Mouse (Mus musculus) hindbrain, embryonic 15.5 days (tissue): ENCODE measurements around the gene Rab17. TPM values are rescaled to one million over a fixed set of nuclear protein-coding genes. Genes with fewer than 3 reads are reported as not detected.

Experiments
- ATAC-seq: fragments of 200-750 bp; cut with Nextera tagmentation; 2 replicates; pipeline ENCODE4 v1.8.0; 2017; ENCODE audit warnings: low read depth, moderate number of reproducible peaks, moderate TSS enrichment; ENCODE audit not compliant: low FRiP score
- H3K27ac ChIP-seq: fragments of 300-500 bp; sonication (generic); replicated peaks from 2 replicates; pipeline ENCODE4 v1.5.1; 2015; ENCODE audit warnings: mild to moderate bottlenecking, inconsistent platforms
- H3K27me3 ChIP-seq: fragments of 300-500 bp; sonication (generic); 2 replicates; pipeline ENCODE4 v1.6.1; 2015; ENCODE audit warnings: control low read depth, inconsistent platforms
- H3K36me3 ChIP-seq: fragments of 300-500 bp; sonication (generic); 2 replicates; pipeline ENCODE4 v1.6.1; 2015; ENCODE audit warnings: control low read depth, inconsistent platforms
- H3K4me1 ChIP-seq: fragments of 300-500 bp; sonication (generic); replicated peaks from 2 replicates; pipeline ENCODE4 v1.6.1; 2015; ENCODE audit warnings: control low read depth, inconsistent platforms
- H3K4me2 ChIP-seq: fragments of 300-500 bp; sonication (generic); 2 replicates; pipeline ENCODE4 v1.6.1; 2015; ENCODE audit warnings: moderate library complexity, mild to moderate bottlenecking, inconsistent platforms
- H3K4me3 ChIP-seq: fragments of 300-500 bp; sonication (generic); 2 replicates; pipeline ENCODE4 v1.5.1; 2015; ENCODE audit warnings: mild to moderate bottlenecking, inconsistent platforms
- H3K9ac ChIP-seq: fragments of 300-500 bp; sonication (generic); 2 replicates; pipeline ENCODE4 v1.6.1; 2015; ENCODE audit warnings: inconsistent platforms
- H3K9me3 ChIP-seq: fragments of 300-500 bp; sonication (generic); 2 replicates; pipeline ENCODE4 v1.6.1; 2016; ENCODE audit warnings: control low read depth, inconsistent platforms
- WGBS: fragments of 180-500 bp; shearing (Covaris S2); methylation state at CpG from one replicate; pipeline ENCODE4 v1.1.7; 2015; 5-methylcytosine and 5-hydroxymethylcytosine counted together
- polyA plus RNA-seq: library from polyadenylated mRNA; unstranded; fragments of >200 nt; fragmentation: Nextera tagmentation; extraction: Ambion mirVana; gene quantifications from 2 replicates; pipeline ENCODE4 v1.2.1, GENCODE M21; 2015

The Rab17 gene
- polyA plus RNA-seq, 1 experiment from 2014 or later: 0.10 TPM

- Histone ChIP-seq H3K9ac (no peak overlapping the region), H3K9me3 (no peaks in the 10 kb centered on the region), H3K36me3 (no peaks in the 10 kb centered on the region), H3K4me3 (no peak overlapping the region), H3K27ac (no peak overlapping the region), H3K27me3 (no peaks in the 10 kb centered on the region), H3K4me2 (no peak overlapping the region), H3K4me1 (peaks cover 10% of the 10 kb centered on the region; the same call in 1 of the 2 replicates)
- WGBS: 64% methylated on average over 11 of the region's 11 CpGs
- peak; percentile 48; the same call in 1 of the 2 replicates for ATAC-seq
Measured at GRCm38 (mm10) chr1:90953688-90954087, 15.8 kb downstream of the Rab17 start.

GRCm38 (mm10) chr1:90952808-90953207 is 16.7 kb downstream of the Rab17 start, which contains the start of gene Prlh:
Prlh (plus strand) TSS chr1:90953108.
- Histone ChIP-seq H3K4me1 (peaks cover 10% of the 10 kb centered on the region; the same call in 1 of the 2 replicates), H3K27ac (no peak within 1 kb of the TSS), H3K36me3 (no peaks in the 10 kb centered on the region), H3K27me3 (no peaks in the 10 kb centered on the region), H3K4me2 (no peak within 1 kb of the TSS), H3K9me3 (no peaks in the 10 kb centered on the region), H3K4me3 (no peak within 1 kb of the TSS), H3K9ac (no peak within 1 kb of the TSS)
- ATAC-seq: no peak
- 66% methylated on average over 8 of the region's 8 CpGs for WGBS

- no peak overlapping the region for H3K9ac ChIP-seq
- no peaks in the 10 kb centered on the region for H3K9me3 ChIP-seq
- no peak for ATAC-seq
- H3K27ac ChIP-seq: no peak overlapping the region
- peaks cover 10% of the 10 kb centered on the region; the same call in 1 of the 2 replicates for H3K4me1 ChIP-seq
- H3K36me3 ChIP-seq: no peaks in the 10 kb centered on the region
- H3K4me3 ChIP-seq: no peak overlapping the region
- H3K27me3 ChIP-seq: no peaks in the 10 kb centered on the region
- H3K4me2 ChIP-seq: no peak overlapping the region
- 90% methylated on average over 7 of the region's 7 CpGs for WGBS
Measured at GRCm38 (mm10) chr1:90951670-90952069, 17.8 kb downstream of the Rab17 start.

- no peak for ATAC-seq
- no peak overlapping the region for H3K27ac ChIP-seq
- no peak overlapping the region for H3K4me3 ChIP-seq
- no peaks in the 10 kb centered on the region for H3K27me3 ChIP-seq
- no peak overlapping the region for H3K4me2 ChIP-seq
- H3K9me3 ChIP-seq: no peaks in the 10 kb centered on the region
- H3K4me1 ChIP-seq: peaks cover 9% of the 10 kb centered on the region; the same call in 1 of the 2 replicates
- no peaks in the 10 kb centered on the region for H3K36me3 ChIP-seq
- WGBS: 78% methylated on average over 9 of the region's 9 CpGs
- H3K9ac ChIP-seq: no peak overlapping the region
Measured at GRCm38 (mm10) chr1:90949309-90949708, 20.2 kb downstream of the Rab17 start.

GRCm38 (mm10) chr1:90947252-90947651 is 22.2 kb downstream of the Rab17 start:
- Histone ChIP-seq H3K9ac (no peak overlapping the region), H3K4me2 (no peak overlapping the region), H3K4me3 (no peak overlapping the region), H3K27me3 (no peaks in the 10 kb centered on the region), H3K9me3 (no peaks in the 10 kb centered on the region), H3K4me1 (no peaks in the 10 kb centered on the region), H3K27ac (no peak overlapping the region), H3K36me3 (no peaks in the 10 kb centered on the region)
- WGBS: 79% methylated on average over 2 of the region's 2 CpGs
- ATAC-seq: no peak

GRCm38 (mm10) chr1:90945171-90945570 is 24.3 kb downstream of the Rab17 start:
- WGBS: 45% methylated on average over 10 of the region's 10 CpGs
- no peak overlapping the region for H3K27ac ChIP-seq
- no peak for ATAC-seq

GRCm38 (mm10) chr1:90939980-90940379 is 29.5 kb downstream of the Rab17 start:
- H3K4me2 ChIP-seq: no peak overlapping the region
- WGBS: 90% methylated on average over 4 of the region's 4 CpGs
- no peaks in the 10 kb centered on the region for H3K36me3 ChIP-seq
- no peak for ATAC-seq
- H3K9ac ChIP-seq: no peak overlapping the region
- H3K9me3 ChIP-seq: no peaks in the 10 kb centered on the region
- H3K27ac ChIP-seq: no peak overlapping the region
- H3K27me3 ChIP-seq: no peaks in the 10 kb centered on the region
- H3K4me1 ChIP-seq: no peaks in the 10 kb centered on the region
- H3K4me3 ChIP-seq: no peak overlapping the region

More at GRCm38 (mm10) chr1:90945171-90945570, 24.3 kb downstream of the Rab17 start:
- H3K4me1 ChIP-seq: no peaks in the 10 kb centered on the region
- no peak overlapping the region for H3K9ac ChIP-seq
- H3K36me3 ChIP-seq: no peaks in the 10 kb centered on the region
- H3K27me3 ChIP-seq: no peaks in the 10 kb centered on the region
- H3K4me3 ChIP-seq: no peak overlapping the region
- H3K9me3 ChIP-seq: no peaks in the 10 kb centered on the region
- no peak overlapping the region for H3K4me2 ChIP-seq

- WGBS: 68% methylated on average over 9 of the region's 9 CpGs
- Histone ChIP-seq H3K9me3 (no peaks in the 10 kb centered on the region), H3K27me3 (no peaks in the 10 kb centered on the region), H3K4me1 (no peaks in the 10 kb centered on the region), H3K27ac (no peak overlapping the region), H3K4me3 (no peak overlapping the region), H3K36me3 (no peaks in the 10 kb centered on the region), H3K4me2 (no peak overlapping the region), H3K9ac (no peak overlapping the region)
- no peak for ATAC-seq
Measured at GRCm38 (mm10) chr1:90936990-90937389, 32.5 kb downstream of the Rab17 start.

GRCm38 (mm10) chr1:90933001-90933400 is 36.5 kb downstream of the Rab17 start:
- Histone ChIP-seq H3K4me2 (no peak overlapping the region), H3K27ac (no peak overlapping the region), H3K4me3 (no peak overlapping the region), H3K9me3 (no peaks in the 10 kb centered on the region), H3K9ac (no peak overlapping the region), H3K27me3 (no peaks in the 10 kb centered on the region; the same call in 1 of the 2 replicates), H3K4me1 (peaks cover 7% of the 10 kb centered on the region), H3K36me3 (no peaks in the 10 kb centered on the region)
- ATAC-seq: no peak
- WGBS: 68% methylated on average over 5 of the region's 5 CpGs

- H3K27ac ChIP-seq: no peak overlapping the region
- H3K9ac ChIP-seq: no peak overlapping the region
- no peak overlapping the region for H3K4me3 ChIP-seq
- H3K36me3 ChIP-seq: no peaks in the 10 kb centered on the region
- H3K4me2 ChIP-seq: peak overlapping the region; percentile 54
- peak; percentile 81; the same call in 1 of the 2 replicates for ATAC-seq
- 5% methylated on average over 6 of the region's 6 CpGs for WGBS
- H3K4me1 ChIP-seq: peaks cover 9% of the 10 kb centered on the region
- no peaks in the 10 kb centered on the region; the same call in 1 of the 2 replicates for H3K27me3 ChIP-seq
- no peaks in the 10 kb centered on the region for H3K9me3 ChIP-seq
Measured at GRCm38 (mm10) chr1:90928575-90928934, 40.9 kb downstream of the Rab17 start.

GRCm38 (mm10) chr1:90927929-90928574 is 41.4 kb downstream of the Rab17 start:
- Histone ChIP-seq H3K4me2 (peak overlapping the region; percentile 54), H3K9ac (no peak overlapping the region), H3K9me3 (no peaks in the 10 kb centered on the region), H3K4me1 (peaks cover 9% of the 10 kb centered on the region), H3K36me3 (no peaks in the 10 kb centered on the region), H3K27me3 (no peaks in the 10 kb centered on the region; the same call in 1 of the 2 replicates), H3K4me3 (peak overlapping the region; percentile 14), H3K27ac (no peak overlapping the region)
- WGBS: 3% methylated on average over 23 of the region's 23 CpGs
- peak; percentile 55; the same call in 1 of the 2 replicates for ATAC-seq

- no peak for ATAC-seq
- WGBS: 62% methylated on average over 15 of the region's 15 CpGs
- Histone ChIP-seq H3K4me3 (no peak overlapping the region), H3K4me2 (no peak overlapping the region), H3K9ac (no peak overlapping the region), H3K27me3 (no peaks in the 10 kb centered on the region; the same call in 1 of the 2 replicates), H3K4me1 (peaks cover 9% of the 10 kb centered on the region), H3K9me3 (no peaks in the 10 kb centered on the region), H3K36me3 (no peaks in the 10 kb centered on the region), H3K27ac (no peak overlapping the region)
Measured at GRCm38 (mm10) chr1:90927308-90927707, 42.2 kb downstream of the Rab17 start.
